Mouse (Mus musculus): Measurements from ENCODE around the gene Vps51. TPM values are rescaled to one million over a fixed set of nuclear protein-coding genes. Genes with fewer than 3 reads are reported as not detected.
"Not testable (repeated sequence)": the region's sequence is repeated elsewhere in the genome, so short reads cannot be mapped to it uniquely, and the experiment has no call there.

Vps51 gene
- total RNA-seq, 2 experiments from 2014 or later = 83.9 to 87.0 TPM

- intact Hi-C loops (cut with DNase I) = loop anchor here (2.0 kb wide), 1 partner anchor 27 kb away; the partner anchor contains the start of genes Cdca5 and Zfpl1
These were observed 19.5 kb downstream of the Vps51 start, which contains the start of the genes Mrpl49 and Fau for GRCm38 (mm10) chr19:6057313-6058096. Gene Mrpl49, minus strand, starts transcription at chr19:6057785. Gene Fau, plus strand, starts transcription at chr19:6057844.

DNA sequence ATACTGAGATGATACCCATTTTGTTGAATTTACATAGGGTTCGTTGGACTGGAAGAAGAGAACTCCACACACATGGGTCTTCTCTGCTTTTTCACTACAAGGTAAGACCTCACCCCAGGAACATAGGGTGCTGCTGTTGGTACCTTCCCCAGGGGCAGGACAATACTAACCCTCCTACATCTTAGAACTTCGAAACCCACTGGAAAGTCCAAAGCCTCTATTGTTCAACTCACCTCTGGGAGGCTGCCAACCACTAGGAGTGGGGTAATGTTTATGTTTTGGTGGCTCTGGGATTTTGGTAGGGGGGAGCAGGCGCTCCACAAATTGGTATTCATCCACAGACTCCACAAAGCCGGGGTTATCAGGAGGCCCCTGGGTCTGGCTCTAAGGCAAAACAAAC lies 20.3 kb downstream of the Vps51 start:
- DNase-seq (ENCODE audit: low spot score in 2 of 2) = no peak
- intact Hi-C loops (cut with DNase I) = loop anchor here (2.0 kb wide), 1 partner anchor 28 kb away; the partner anchor contains the start of genes Cdca5 and Zfpl1

More at GRCm38 (mm10) chr19:6057313-6058096, 19.5 kb downstream of the Vps51 start, which contains the start of the genes Mrpl49 and Fau:
- peak; percentile 99 for DNase-seq (ENCODE audit: low spot score in 2 of 2)

- no peak for DNase-seq (ENCODE audit: low spot score in 2 of 2)
- intact Hi-C loops (cut with DNase I) = loop anchor here (5.0 kb wide), 1 partner anchor 337 kb away; no protein-coding TSS in a partner anchor
These were observed 22.7 kb downstream of the Vps51 start for GRCm38 (mm10) chr19:6054296-6054695.

DNA sequence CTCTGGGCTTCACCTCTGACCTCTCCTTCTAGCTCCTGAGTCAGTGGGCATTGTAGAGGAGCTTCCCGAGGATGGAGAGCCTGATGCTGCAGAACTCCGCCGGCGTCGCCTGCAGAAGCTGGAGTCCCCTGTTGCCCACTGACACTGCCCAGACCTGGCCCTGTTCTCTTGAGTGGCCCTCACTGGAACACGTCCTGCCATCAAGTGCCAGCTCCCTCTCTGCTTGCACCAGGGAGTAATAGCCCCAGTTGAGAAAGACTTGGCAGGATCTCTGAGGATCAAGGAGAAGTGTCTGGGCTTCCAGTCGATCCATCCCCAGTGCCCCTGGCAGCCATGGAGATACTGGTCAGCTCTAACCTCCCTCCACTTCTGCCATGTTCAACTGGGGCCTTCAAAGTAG lies 24.5 kb downstream of the Vps51 start:
- DNase-seq (ENCODE audit: low spot score in 2 of 2) = no peak

DNA sequence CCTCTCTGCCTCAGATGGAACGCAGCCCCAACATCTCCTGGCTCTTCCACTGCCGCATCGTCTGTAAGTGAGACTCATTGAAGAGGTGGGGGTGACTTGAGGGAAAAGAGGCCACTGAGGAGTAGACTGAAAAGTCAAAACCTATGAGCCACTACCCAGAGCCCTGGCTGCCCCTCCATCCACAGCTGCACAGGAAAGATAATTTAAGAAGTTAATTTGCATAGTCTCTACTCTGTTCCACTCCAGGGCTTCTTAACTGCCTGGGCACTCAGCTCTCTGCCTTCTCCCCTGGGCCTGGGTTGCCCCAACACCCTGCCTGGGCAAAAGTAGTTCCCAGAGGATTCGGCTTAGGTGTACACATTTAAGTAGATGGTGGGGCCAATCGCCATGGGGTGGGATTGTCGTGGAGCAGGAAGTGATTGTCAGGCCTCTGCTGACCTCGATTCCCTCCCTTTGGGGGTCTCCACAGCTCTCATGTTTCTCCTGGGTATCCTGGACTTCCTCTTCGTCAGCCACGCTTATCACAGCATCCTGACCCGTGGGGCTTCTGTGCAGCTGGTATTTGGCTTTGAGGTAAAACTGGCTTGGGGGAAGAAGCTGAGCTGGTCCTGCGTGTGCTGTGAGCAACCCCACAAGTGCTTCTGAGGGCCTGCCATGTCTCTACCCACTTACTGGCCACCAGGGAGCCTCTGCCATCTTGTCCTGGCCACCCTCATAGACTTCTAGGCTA lies 28.2 kb downstream of the Vps51 start:
- DNase-seq (ENCODE audit: low spot score in 2 of 2) = no peak
- intact Hi-C loops (cut with DNase I) = no loop called here

More for the DNA sequence above, 24.5 kb downstream of the Vps51 start:
- intact Hi-C loops (cut with DNase I) = loop anchor here (5.0 kb wide), 1 partner anchor 335 kb away; no protein-coding TSS in a partner anchor

DNA sequence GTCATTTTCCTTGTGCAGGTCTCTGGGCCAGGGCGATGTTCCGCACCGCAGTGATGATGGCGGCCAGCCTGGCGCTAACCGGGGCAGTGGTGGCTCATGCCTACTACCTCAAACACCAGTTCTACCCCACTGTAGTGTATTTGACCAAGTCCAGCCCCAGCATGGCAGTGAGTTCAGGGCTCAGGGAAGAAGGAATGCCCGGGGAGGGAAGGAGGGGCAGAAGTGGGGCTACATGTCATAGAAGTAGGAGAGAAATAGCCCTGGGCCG lies 29.2 kb downstream of the Vps51 start:
- no peak for DNase-seq (ENCODE audit: low spot score in 2 of 2)
- intact Hi-C loops (cut with DNase I) = no loop called here

DNA sequence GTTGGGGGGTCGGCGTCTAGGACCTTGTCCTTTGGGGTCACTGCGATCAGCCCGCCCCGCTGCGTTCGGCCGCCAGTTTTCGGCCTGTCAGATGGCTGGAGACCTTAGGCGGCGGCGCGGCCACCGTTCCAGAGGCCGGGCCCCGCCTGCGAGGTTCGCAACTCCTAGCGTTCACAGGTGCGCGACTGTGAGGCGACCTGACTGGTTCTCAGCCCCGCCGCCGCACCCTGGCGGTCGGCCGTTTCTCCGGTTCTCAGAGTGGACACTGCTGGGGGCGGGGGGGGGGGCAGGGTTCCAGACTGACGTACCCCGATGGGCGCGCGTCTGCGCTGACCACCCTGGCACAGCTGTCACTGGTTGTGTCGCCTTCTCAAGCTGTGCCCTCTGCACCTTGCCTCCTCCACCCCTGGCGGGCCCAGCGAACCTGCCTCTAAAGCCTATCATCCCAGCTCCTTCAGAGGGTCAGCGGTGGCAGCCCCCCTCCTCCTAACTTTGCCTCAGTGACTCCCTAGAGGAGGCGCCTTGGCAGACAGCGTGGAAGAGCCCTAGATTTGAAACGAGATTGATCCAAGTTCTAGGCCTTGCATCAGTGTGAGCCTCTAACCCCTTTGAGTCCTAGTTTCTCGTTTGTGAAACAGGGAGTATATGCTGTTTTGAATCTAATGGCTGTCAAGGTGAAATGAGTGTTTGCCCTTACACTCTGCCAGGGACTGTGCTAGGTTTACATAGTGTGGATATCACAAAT lies 29.7 kb downstream of the Vps51 start:
- intact Hi-C loops (cut with DNase I) = no loop called here
- no peak for DNase-seq (ENCODE audit: low spot score in 2 of 2)

GRCm38 (mm10) chr19:6046294-6047153 lies 30.5 kb downstream of the Vps51 start, which contains the start of gene Syvn1:
Gene Syvn1, plus strand, starts transcription at chr19:6046576.
- intact Hi-C loops (cut with DNase I) = loop anchor here (1.0 kb wide), 1 partner anchor 38 kb away; the partner anchor contains the start of genes Cdca5 and Zfpl1
- DNase-seq (ENCODE audit: low spot score in 2 of 2) = peak; percentile 92

DNA sequence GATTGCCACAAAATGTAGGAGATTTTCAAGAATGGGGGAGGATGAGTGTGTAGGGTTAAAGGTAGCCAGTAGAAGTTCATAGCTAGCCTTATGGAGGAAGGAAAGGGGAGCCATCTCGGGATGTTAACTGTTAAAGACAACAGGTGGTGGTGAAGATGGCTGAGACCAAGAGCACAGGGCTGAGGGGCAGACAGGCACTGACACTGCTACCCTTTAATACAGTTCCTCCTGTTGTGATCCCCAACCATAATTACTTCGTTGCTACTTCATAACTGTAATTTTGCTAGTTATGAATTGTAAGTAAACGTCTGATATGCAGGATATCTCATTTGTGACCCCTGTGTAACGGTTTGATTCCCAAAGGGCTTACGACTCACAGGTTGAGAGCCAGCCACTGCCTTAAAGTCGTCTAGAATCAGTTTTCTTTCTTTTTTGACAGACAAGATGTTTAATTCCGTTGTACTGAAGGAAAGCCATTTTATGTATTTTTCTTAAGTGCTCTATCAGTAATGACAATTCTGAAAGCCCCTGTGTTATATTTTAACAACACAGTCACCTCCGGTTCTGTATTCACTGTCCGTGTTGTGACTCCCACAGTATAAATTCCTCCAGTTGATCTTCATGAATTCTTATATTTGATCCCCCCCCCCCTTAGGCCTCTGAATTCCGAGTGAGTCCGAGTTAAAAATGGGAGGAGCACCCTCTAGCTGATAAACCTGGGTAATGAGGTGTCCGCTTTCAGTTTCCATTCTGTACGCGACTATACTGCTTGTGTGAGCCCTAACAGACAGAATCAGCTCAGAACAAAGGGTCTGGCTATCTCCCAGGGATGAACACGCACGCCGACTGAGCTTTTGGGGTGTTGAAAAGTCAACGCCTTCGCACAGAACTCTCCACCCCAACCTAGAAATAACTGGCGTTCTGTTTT lies 31.4 kb downstream of the Vps51 start:
- DNase-seq (ENCODE audit: low spot score in 2 of 2) = no peak
- intact Hi-C loops (cut with DNase I) = loop anchor here (1.0 to 2.0 kb wide), 2 partner anchors 39 to 81 kb away; partner anchors contain the start of genes Cdca5, Pola2 and Zfpl1

DNA sequence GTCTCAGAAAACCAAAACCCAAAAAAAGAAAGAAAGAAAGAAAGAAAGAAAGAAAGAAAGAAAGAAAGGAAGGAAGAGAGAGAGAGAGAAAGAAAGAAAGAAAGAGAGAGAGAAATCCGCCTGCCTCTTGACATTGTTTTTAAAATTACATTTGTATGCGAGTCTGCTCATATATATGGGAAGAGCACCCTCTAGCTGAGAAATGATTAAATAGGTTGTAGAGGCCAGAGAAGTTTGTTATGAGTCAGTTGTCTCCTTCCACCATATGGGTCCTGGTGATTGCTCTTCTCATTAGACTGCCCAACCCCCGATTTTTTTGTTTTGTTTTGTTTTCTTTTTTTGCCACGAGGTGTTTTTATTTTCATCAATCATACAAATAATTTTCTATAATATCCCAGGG lies 32.9 kb downstream of the Vps51 start:
- not testable (repeated sequence) for DNase-seq (ENCODE audit: low spot score in 2 of 2)
- intact Hi-C loops (cut with DNase I) = loop anchor here (2.0 kb wide), 1 partner anchor 79 kb away; the partner anchor contains the start of gene Pola2

DNA sequence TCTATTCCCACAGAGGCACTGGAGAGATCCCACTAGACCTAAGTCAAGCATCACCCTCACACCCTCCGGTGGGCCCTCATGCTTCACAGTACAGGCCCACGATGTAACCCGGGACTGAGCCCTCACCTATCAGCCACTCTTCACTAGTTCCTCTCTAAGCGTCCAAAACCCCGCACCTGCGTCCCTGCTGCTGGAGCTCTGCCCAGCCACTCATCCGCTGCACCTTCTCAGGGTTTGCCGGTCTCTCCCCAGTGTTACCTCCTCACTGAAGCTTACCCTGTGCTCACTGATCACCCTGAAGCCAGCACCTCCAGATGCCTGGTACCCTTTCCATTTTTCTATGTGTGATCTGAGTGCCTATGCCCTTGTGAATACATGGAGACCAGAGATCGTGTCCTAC lies 34.7 kb downstream of the Vps51 start:
- no peak for DNase-seq (ENCODE audit: low spot score in 2 of 2)
- intact Hi-C loops (cut with DNase I) = no loop called here

DNA sequence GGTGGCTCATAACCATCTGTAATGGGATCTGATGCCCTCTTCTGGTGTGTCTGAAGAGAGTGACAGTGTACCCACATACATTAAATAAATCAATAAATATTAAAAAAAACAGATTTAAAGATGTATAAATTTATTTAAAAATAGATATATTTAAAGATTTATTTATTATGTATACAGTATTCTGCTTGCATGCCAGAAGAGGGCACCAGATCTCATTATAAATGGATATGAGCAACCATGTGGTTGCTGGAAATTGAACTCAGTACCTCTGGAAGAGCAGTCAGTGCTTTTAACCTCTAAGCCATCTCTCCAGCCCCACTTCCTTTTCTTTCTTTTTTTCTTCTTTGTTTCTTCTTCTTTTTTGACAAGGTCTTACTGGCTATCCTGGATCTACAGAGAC lies 37.0 kb downstream of the Vps51 start:
- DNase-seq (ENCODE audit: low spot score in 2 of 2) = no peak
- intact Hi-C loops (cut with DNase I) = no loop called here

- intact Hi-C loops (cut with DNase I) = no loop called here
These were observed 38.7 kb downstream of the Vps51 start for GRCm38 (mm10) chr19:6038326-6038725.

DNA sequence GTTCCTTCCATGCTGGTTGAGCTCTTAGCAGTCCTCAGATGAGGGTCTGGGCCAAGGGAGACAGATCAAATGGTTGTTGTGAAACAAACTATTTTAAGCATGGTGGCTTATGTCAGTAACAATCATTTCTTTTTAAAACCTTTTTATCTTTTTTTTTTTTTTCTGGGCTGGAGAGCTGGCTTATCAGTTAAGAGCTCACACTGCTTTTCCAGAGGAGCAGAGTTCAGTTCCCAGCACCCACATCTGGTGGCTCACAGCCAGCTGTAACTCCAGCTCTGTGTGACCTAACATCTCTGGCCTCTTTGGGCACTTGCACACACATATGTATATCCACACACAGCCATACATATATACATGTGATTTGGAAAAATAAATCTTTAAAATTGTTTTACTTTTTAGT lies 39.3 kb downstream of the Vps51 start:
- DNase-seq (ENCODE audit: low spot score in 2 of 2) = no peak
- intact Hi-C loops (cut with DNase I) = no loop called here

More at GRCm38 (mm10) chr19:6038326-6038725, 38.7 kb downstream of the Vps51 start:
- DNase-seq (ENCODE audit: low spot score in 2 of 2) = no peak

DNA sequence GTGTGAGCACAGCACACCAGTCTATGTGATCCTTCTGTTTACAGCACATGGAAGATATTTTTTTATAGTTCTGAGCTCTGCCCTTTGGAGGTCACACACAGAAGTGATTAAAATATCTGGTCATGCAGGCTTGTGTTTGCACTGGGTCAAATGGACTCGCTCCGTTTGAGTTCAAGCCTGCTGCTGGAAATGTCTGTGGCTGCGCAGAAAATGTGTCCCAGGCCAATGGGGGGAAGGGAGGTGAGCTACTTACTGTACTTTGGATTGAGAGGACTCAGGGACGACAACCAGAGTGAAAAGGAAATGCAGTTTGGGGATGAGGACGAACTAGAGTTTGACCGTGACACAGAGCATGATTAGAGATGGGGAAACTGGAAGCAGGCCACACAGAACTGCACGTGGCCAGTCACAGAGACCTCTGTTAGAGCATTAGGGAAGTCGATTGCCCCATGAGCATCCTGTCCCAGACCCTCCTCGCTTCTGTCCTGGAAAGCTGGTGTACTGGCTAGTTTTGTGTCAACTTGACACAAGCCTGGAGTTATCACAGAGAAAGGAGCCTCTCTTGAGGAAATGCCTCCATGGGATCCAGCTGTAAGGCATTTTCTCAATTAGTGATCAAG lies 41.0 kb downstream of the Vps51 start:
- DNase-seq (ENCODE audit: low spot score in 2 of 2) = no peak
- intact Hi-C loops (cut with DNase I) = no loop called here

- no peak for DNase-seq (ENCODE audit: low spot score in 2 of 2)
- intact Hi-C loops (cut with DNase I) = no loop called here
These were observed 46.3 kb downstream of the Vps51 start for GRCm38 (mm10) chr19:6030520-6031280.

DNA sequence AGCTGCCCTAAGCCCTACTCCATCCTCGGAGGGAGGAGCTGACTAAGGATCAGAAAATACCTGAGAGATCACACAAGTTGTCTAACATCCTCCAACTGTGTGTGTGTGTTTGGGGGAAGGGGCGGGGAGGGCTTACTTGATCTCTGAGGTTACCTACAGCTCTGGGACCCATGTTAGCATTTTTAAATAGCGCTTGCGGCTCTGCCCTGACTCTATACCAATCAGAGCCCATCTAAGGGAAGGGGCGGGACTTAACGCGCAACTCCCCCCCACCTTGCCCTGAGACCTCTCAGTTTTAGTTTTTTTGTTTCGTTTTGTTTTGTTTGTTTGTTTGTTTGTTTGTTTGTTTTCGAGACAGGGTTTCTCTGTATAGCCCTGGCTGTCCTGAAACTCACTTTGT lies 47.6 kb downstream of the Vps51 start:
- intact Hi-C loops (cut with DNase I) = no loop called here
- DNase-seq (ENCODE audit: low spot score in 2 of 2) = no peak

Measured in left cerebral cortex, postnatal 36 days (tissue).